Mouse (Mus musculus) ES-Bruce4 (cell line): Measurements from ENCODE around the gene Atg10.

Experiments used
- CTCF ChIP-seq: IDR thresholded peaks from one replicate; pipeline ENCODE4 v1.8.1; 2011; ENCODE audit warnings: low read depth, low read length
- EP300 ChIP-seq: IDR thresholded peaks from 2 replicates; pipeline ENCODE4 v1.6.1; 2011; ENCODE audit warnings: low read depth, low read length; ENCODE audit not compliant: insufficient read depth
- POLR2A ChIP-seq: IDR thresholded peaks from one replicate; pipeline ENCODE4 v1.8.1; 2011; ENCODE audit warnings: low read length; ENCODE audit not compliant: insufficient read depth

GRCm38 (mm10) chr13:90913675-90914192, 310.0 kb downstream of the Atg10 start:
- no peak for TF ChIP-seq EP300
- TF ChIP-seq CTCF: no peak
- no peak for TF ChIP-seq POLR2A
